Mouse (Mus musculus): ENCODE results near the gene Fam178b.

Gene Fam178b

DNA sequence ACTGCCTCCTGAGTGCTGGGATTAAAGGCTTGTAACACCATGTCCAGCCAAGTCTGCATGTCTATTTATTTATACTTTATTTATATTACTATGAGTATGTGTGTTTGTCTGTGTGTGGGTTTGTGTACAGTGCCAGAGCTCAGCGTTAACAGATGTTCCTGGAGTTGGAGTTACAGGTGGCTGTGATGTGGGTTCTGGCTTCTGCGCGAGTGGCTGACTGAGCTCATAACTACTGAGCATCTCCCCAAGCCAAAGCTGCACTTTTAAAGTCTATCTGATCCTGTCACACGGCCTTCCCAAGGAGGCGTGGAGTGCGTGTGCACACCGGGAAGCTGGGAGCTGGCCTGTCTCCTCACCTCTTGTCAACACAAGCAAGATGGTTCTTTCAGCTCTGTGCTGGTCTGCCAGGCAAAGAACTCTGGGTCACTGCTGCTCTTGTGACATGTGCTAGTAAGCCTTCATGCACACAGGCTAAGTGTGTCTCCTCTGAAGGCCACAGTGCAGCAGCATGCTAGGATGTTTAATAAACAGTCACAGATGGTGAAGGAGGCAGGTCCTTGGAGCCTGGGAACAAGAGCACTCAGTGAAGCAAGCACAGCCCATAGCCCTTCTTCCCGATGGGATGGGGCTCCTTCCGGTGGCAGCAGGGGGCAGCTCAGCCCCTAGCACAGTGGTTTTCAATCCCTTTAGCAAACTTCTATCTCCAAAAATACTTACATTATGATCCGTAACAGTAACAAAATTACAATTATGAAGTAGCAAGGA is 87.6 kb downstream of the Fam178b start:
- H3K4me1 ChIP-seq (replicated peaks; ENCODE audit: low read depth, low read length): peaks cover 74% of the 10 kb centered on the region
- TF ChIP-seq NANOG (IDR thresholded peaks at IDR 0.05; ENCODE audit: borderline replicate concordance, low read length) (no peak), CTCF (conservative IDR thresholded peaks at IDR 0.05; ENCODE audit: low read length) (no peak), POU5F1 (IDR thresholded peaks at IDR 0.05; ENCODE audit: borderline replicate concordance, low read length) (no peak)
- H3K27me3 ChIP-seq (ENCODE audit: insufficient read depth, low read length): no peaks in the 10 kb centered on the region
- no peak overlapping the region for H3K4me3 ChIP-seq (replicated peaks; ENCODE audit: low read length)
- H3K9me3 ChIP-seq (ENCODE audit: low read length): no peaks in the 10 kb centered on the region
- H3K36me3 ChIP-seq (ENCODE audit: insufficient read depth, low read length): peaks cover 38% of the 10 kb centered on the region

DNA sequence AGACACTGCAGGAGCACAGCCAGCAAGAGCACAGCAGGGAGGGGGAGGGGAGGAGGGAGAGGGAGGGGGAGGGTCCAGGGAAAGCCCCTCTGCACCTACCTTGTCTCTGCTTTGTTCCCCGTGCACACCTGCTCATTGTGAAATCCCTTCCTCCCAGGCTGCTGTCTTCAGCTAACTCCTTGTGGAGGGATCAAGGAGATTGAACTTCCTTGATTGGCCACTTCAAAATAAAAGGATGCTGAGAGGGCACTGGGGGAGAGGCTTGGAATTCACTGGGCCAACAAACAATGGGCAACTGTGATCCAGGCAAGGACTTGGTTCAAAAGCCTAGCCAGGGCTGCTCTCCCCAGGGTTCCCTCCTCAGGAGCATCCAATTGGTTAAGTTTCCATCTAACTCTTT is 89.9 kb downstream of the Fam178b start:
- Histone ChIP-seq H3K36me3 (ENCODE audit: insufficient read depth, low read length) (peaks cover 19% of the 10 kb centered on the region), H3K27me3 (ENCODE audit: insufficient read depth, low read length) (no peaks in the 10 kb centered on the region), H3K4me1 (replicated peaks; ENCODE audit: low read depth, low read length) (peaks cover 81% of the 10 kb centered on the region), H3K4me3 (replicated peaks; ENCODE audit: low read length) (no peak overlapping the region), H3K9me3 (ENCODE audit: low read length) (no peaks in the 10 kb centered on the region)
- TF ChIP-seq POU5F1 (IDR thresholded peaks at IDR 0.05; ENCODE audit: borderline replicate concordance, low read length) (no peak), NANOG (IDR thresholded peaks at IDR 0.05; ENCODE audit: borderline replicate concordance, low read length) (no peak), CTCF (conservative IDR thresholded peaks at IDR 0.05; ENCODE audit: low read length) (no peak)

DNA sequence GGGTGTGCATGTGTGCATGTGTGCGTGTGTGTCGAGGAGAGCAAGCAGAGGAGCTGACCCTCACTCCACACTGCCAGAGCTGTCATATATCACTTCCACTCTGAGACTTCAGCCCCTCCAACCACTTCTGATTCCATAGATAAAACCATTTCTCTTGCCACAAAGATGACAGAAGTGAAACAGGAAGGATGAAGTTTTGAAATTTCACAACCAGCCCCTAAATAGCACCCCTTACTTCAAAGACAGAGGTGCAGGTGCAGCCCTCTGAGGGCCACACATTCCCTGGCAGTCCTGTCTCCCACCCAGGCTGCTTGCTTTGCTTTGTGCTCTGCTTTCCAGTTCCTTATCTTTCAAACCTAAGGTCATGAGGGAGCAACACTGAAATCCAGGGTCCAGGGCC is 91.6 kb downstream of the Fam178b start:
- TF ChIP-seq NANOG (IDR thresholded peaks at IDR 0.05; ENCODE audit: borderline replicate concordance, low read length) (no peak), POU5F1 (IDR thresholded peaks at IDR 0.05; ENCODE audit: borderline replicate concordance, low read length) (no peak), CTCF (conservative IDR thresholded peaks at IDR 0.05; ENCODE audit: low read length) (no peak)

DNA sequence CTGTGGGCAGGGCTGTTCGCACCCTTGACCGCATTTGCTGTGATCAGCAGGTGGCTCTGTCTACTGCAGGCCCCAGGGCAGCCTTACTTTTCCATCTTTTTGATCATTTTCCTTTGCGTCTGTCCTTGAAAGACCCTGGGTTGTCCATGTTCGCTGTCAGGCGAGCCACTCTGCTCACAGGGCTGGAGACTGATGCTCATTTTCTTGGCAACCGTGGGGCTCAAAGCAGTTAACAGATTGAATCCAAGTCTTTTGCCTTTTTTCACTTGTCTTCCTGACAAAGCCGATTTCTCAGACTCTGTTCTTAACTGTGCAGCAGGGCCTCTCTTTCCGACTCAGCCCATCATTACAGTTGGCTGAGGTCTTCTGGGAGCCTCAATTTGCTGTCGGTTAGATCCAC is 92.3 kb downstream of the Fam178b start:
- H3K27me3 ChIP-seq (ENCODE audit: insufficient read depth, low read length): no peaks in the 10 kb centered on the region
- peaks cover 64% of the 10 kb centered on the region for H3K4me1 ChIP-seq (replicated peaks; ENCODE audit: low read depth, low read length)
- no peak overlapping the region for H3K4me3 ChIP-seq (replicated peaks; ENCODE audit: low read length)
- TF ChIP-seq POU5F1 (IDR thresholded peaks at IDR 0.05; ENCODE audit: borderline replicate concordance, low read length) (no peak), CTCF (conservative IDR thresholded peaks at IDR 0.05; ENCODE audit: low read length) (no peak), NANOG (IDR thresholded peaks at IDR 0.05; ENCODE audit: borderline replicate concordance, low read length) (no peak)
- H3K36me3 ChIP-seq (ENCODE audit: insufficient read depth, low read length): peaks cover 14% of the 10 kb centered on the region
- no peaks in the 10 kb centered on the region for H3K9me3 ChIP-seq (ENCODE audit: low read length)

More for the DNA sequence above, 91.6 kb downstream of the Fam178b start:
- H3K4me1 ChIP-seq (replicated peaks; ENCODE audit: low read depth, low read length): peaks cover 71% of the 10 kb centered on the region
- H3K27me3 ChIP-seq (ENCODE audit: insufficient read depth, low read length): no peaks in the 10 kb centered on the region
- H3K4me3 ChIP-seq (replicated peaks; ENCODE audit: low read length): no peak overlapping the region
- H3K9me3 ChIP-seq (ENCODE audit: low read length): no peaks in the 10 kb centered on the region
- peaks cover 14% of the 10 kb centered on the region for H3K36me3 ChIP-seq (ENCODE audit: insufficient read depth, low read length)

DNA sequence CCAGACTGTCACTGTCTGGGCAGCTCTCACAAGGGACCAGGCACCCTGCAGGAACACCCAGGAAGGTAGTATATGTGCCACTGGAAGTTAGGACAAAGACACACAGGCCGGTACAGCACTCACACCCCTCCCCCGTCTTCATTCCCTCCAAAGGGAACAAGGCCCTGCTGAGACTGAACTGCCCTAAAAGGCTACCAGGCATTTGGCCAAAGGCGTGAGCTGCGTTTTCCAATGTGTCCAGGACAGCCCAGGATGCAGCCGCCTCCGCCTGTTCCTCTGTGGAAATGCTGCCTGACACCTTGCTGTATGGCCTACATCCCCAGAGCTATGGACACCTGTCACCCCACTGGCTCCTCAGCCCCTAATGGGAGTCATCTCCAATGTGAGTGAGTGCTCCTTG is 93.5 kb downstream of the Fam178b start:
- H3K4me1 ChIP-seq (replicated peaks; ENCODE audit: low read depth, low read length): peaks cover 53% of the 10 kb centered on the region
- TF ChIP-seq POU5F1 (IDR thresholded peaks at IDR 0.05; ENCODE audit: borderline replicate concordance, low read length) (no peak), NANOG (IDR thresholded peaks at IDR 0.05; ENCODE audit: borderline replicate concordance, low read length) (no peak), CTCF (conservative IDR thresholded peaks at IDR 0.05; ENCODE audit: low read length) (no peak)
- H3K27me3 ChIP-seq (ENCODE audit: insufficient read depth, low read length): 0 out of 2 replicates have a peak, but pooled peaks cover 2% of the 10 kb centered on the region
- H3K9me3 ChIP-seq (ENCODE audit: low read length): no peaks in the 10 kb centered on the region
- H3K4me3 ChIP-seq (replicated peaks; ENCODE audit: low read length): no peak overlapping the region
- peaks cover 5% of the 10 kb centered on the region for H3K36me3 ChIP-seq (ENCODE audit: insufficient read depth, low read length)

DNA sequence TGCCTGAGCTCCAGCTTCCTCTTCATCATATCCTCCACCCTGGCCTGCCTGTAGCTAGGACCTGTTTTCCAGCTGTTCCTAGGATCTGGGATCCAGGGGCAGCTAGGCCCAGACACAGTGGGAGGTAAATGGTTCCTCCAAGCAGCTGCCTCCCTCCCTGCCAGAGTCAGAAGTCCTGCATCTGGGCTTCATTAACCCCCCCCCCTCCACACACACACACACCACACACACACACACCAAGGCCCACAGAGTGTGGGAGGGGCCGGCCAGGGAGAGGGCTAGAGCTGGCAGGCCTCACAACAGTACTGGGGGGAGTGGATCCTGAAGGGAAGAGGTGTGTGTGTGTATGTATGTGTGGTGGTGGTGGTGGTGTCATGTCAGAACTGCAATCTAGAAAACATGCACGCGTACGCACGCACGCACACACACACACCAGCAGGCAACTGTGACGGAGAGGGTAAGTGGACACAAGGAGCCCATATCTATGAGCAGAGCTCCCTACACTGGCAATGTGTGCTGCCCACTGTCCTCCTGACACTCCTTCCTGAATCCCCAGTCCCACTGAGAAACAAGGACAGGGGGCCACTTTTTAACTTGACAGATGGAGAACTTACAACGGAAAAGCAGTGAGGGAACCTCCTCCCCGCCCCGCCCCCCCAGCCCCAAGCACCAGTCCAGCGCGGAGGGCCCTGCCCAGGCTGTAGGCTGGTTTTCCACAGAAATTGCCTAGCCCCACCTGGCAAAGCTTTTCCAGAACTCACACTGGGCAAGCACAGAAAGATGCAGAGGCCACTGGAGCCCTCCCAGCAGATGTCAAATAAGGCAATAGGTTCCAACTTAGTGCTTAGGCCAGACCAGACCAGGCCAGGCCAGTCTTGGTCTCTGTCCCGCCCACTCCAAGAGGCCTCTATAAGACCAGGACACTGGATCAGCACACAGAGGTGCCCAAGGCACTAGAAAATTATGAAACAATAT is 94.2 kb downstream of the Fam178b start:
- no peak for TF ChIP-seq NANOG (IDR thresholded peaks at IDR 0.05; ENCODE audit: borderline replicate concordance, low read length)
- no peak for TF ChIP-seq CTCF (conservative IDR thresholded peaks at IDR 0.05; ENCODE audit: low read length)
- no peak for TF ChIP-seq POU5F1 (IDR thresholded peaks at IDR 0.05; ENCODE audit: borderline replicate concordance, low read length)

DNA sequence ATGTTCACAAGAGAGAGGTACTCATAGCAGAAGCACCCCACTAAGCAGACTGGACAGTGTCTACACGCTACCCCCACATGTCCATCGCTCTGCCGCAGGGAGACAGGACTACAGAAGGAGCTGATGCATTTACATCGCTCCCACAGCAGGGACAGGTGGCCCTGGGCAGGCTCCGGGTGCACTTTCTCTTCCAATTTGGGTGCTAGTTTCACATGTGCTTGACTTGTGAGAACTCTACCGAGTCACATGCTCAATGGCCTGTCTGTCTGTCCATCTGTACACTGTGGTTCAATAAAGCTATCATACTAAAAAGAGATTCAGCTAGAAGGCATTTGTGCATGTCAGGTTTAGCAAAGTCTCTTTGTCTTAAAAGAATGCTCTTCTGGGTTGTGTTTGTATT is 95.1 kb downstream of the Fam178b start:
- Histone ChIP-seq H3K36me3 (ENCODE audit: insufficient read depth, low read length) (no peaks in the 10 kb centered on the region), H3K4me3 (replicated peaks; ENCODE audit: low read length) (no peak overlapping the region), H3K9me3 (ENCODE audit: low read length) (no peaks in the 10 kb centered on the region), H3K4me1 (replicated peaks; ENCODE audit: low read depth, low read length) (peaks cover 55% of the 10 kb centered on the region), H3K27me3 (ENCODE audit: insufficient read depth, low read length) (peaks cover 9% of the 10 kb centered on the region)
- TF ChIP-seq POU5F1 (IDR thresholded peaks at IDR 0.05; ENCODE audit: borderline replicate concordance, low read length) (no peak), CTCF (conservative IDR thresholded peaks at IDR 0.05; ENCODE audit: low read length) (no peak), NANOG (IDR thresholded peaks at IDR 0.05; ENCODE audit: borderline replicate concordance, low read length) (no peak)

More for the DNA sequence above, 94.2 kb downstream of the Fam178b start:
- Histone ChIP-seq H3K9me3 (ENCODE audit: low read length) (no peaks in the 10 kb centered on the region), H3K4me3 (replicated peaks; ENCODE audit: low read length) (no peak overlapping the region), H3K27me3 (ENCODE audit: insufficient read depth, low read length) (peaks cover 5% of the 10 kb centered on the region; the same call in 1 of the 2 replicates), H3K36me3 (ENCODE audit: insufficient read depth, low read length) (peaks cover 1% of the 10 kb centered on the region), H3K4me1 (replicated peaks; ENCODE audit: low read depth, low read length) (peaks cover 56% of the 10 kb centered on the region)

DNA sequence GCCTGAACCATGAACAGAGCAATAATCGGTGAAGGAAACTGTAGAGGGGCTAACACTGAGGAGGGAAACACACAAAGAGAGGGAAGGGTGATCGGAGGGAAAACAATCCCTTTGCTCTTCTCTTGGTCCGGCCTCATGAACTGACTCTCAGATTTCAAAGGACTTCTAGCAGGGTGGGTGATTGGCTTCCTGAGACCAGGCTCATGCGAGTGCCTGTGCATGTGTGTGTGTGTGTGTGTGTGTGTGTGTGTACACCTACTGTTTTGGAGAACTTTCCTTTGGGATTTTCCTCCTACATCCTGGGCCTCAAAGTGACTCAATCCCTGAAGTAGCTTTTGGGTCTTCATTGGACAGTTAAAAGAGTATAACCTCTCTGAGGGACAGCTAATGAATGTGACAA is 96.7 kb downstream of the Fam178b start:
- TF ChIP-seq NANOG (IDR thresholded peaks at IDR 0.05; ENCODE audit: borderline replicate concordance, low read length): no peak
- no peak for TF ChIP-seq POU5F1 (IDR thresholded peaks at IDR 0.05; ENCODE audit: borderline replicate concordance, low read length)
- no peak for TF ChIP-seq CTCF (conservative IDR thresholded peaks at IDR 0.05; ENCODE audit: low read length)
- no peak overlapping the region for H3K4me3 ChIP-seq (replicated peaks; ENCODE audit: low read length)

More for the DNA sequence above, 96.7 kb downstream of the Fam178b start:
- H3K27me3 ChIP-seq (ENCODE audit: insufficient read depth, low read length): peaks cover 19% of the 10 kb centered on the region
- peaks cover 46% of the 10 kb centered on the region for H3K4me1 ChIP-seq (replicated peaks; ENCODE audit: low read depth, low read length)
- no peaks in the 10 kb centered on the region for H3K36me3 ChIP-seq (ENCODE audit: insufficient read depth, low read length)
- no peaks in the 10 kb centered on the region for H3K9me3 ChIP-seq (ENCODE audit: low read length)

All from E14TG2a.4 (cell line).